Mouse (Mus musculus) MEL-GATA-1-ER (cell line): ENCODE measurements around the gene 1700008O03Rik.

ENCODE experiments used
- DNase-seq: peaks from one replicate; pipeline ENCODE4 v3.0.0-alpha.2; 2012; ENCODE audit warnings: low read depth; ENCODE audit errors: extremely low read depth

1700008O03Rik gene

GRCm38 (mm10) chr7:44344622-44345021 lies 41.0 kb downstream of the 1700008O03Rik start:
- no peak for DNase-seq

- DNase-seq, result no peak
Observed at GRCm38 (mm10) chr7:44343459-44344015, 42.1 kb downstream of the 1700008O03Rik start.

DNA sequence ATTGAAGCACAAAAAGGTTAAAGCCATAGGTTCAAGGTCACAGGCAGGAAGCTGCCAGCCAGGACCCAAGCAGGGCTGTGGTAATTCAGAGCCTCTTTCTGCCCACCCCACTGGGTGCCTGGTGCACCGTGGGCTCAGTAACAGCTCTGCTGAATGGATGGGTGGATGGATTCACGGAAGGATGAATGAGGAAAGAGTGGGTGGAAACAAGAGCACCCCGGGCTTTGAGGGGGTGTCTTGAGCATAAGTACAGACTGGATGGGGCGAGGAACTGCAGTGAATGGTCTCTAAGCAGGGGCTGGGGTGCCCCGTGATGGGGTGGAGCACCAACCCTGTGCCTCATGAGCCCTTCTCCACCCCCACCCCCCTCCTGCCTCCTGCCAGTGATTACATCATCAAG lies 43.9 kb downstream of the 1700008O03Rik start:
- no peak for DNase-seq

DNA sequence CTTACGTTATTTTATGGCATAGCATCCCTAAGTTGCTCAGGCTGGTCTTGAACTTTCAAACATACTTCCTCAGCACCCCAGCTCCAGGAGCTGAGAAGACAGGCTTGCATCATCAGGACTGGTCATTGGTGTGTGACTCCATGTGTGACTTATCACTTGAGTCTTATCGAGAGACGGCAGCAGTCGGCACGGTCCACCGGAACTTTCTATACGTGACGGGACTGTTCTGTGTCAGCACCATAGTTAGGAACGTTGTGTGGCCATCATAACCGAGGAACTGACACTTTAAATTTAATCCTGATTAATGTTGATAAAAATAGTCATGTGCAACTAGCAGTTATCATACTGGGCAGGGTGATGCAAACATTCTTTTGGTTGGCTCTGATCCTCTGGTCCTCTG lies 44.5 kb downstream of the 1700008O03Rik start:
- DNase-seq, result no peak

GRCm38 (mm10) chr7:44340226-44340625 lies 45.4 kb downstream of the 1700008O03Rik start:
- no peak for DNase-seq

DNA sequence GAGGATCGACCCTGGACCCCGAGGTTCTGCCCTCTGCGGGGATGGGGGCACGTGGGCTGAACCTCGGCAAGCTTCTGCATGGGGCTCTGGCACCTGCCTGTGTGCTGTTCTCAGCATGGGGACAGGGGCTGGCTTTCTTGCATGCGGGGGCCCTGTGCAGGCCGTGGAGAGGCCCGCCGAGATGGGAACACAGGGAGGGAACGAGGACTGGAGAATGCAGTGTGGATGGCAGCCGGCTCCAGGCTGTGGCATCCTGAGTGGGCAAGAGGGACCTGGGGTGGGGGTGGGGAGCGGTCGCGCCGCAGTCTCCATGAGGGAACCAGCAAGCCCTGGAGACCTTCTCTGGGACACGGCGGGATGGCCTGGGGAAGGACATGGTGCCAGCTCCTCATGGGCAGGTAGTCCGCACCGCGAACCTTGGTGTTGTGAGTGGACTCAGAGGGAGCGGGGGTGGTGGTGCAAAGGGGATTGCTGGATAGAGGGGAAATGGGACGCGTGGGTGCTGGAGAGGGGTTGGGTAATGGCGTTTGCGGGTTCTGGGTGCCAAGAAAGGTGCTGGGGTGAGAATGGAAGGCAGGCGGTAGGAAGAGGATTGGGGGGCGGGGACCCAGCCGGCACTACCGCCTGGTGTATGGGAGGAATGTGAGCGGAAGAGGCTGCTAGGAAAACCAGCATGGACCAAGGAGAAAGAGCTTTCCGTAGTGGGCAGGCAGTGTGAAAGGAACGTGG lies 48.3 kb downstream of the 1700008O03Rik start:
- no peak for DNase-seq

- no peak for DNase-seq
Observed at GRCm38 (mm10) chr7:44336046-44337021, 49.3 kb downstream of the 1700008O03Rik start.

DNA sequence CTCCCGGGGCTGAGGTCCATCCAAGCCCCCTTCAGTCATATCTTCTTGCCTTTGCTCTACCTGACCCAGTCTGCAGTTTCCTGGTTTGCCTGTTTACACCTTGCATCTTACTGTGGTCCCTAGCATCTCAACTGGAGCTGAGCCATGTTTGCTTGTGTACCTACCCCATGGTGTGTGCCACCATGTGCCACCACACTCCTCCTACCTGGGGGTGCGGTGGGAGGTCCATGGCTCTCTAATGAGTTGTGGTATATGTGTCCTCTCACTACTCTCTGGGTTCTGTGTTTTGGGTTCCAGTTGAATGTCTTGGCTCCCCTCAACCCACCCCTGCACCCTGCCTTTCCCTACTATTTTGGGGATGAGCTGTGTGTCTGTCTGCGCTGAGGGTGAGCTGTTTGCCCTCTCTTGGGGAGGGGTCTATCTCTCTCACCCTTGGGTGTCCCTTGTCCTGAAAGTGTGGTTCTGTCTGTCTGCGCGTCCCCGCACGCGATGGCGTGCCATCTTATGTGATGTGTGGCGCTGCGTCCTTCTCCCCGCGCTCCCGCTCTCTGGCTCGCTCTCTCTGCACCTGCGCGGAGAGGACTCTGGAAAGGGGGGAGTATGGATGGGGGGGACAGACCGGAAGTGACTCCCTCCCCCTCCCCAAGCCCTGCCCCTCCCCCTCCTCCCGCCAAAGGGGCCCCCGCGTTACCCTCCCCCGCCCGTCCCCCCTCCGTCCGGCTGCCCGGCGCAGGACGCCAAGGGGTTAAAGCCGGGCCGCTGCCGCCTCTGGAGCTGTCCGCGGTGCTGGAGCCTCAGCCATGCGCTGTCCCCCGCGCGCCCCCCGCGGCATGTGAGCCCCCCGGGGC lies 50.4 kb downstream of the 1700008O03Rik start:
- DNase-seq, result no peak

GRCm38 (mm10) chr7:44334139-44334538 lies 51.5 kb downstream of the 1700008O03Rik start:
- DNase-seq, result no peak

GRCm38 (mm10) chr7:44332336-44332735 lies 53.3 kb downstream of the 1700008O03Rik start:
- DNase-seq, result no peak

GRCm38 (mm10) chr7:44326614-44327013 lies 59.0 kb downstream of the 1700008O03Rik start:
- no peak for DNase-seq

- no peak for DNase-seq
Observed at GRCm38 (mm10) chr7:44322290-44322689, 63.3 kb downstream of the 1700008O03Rik start.

DNA sequence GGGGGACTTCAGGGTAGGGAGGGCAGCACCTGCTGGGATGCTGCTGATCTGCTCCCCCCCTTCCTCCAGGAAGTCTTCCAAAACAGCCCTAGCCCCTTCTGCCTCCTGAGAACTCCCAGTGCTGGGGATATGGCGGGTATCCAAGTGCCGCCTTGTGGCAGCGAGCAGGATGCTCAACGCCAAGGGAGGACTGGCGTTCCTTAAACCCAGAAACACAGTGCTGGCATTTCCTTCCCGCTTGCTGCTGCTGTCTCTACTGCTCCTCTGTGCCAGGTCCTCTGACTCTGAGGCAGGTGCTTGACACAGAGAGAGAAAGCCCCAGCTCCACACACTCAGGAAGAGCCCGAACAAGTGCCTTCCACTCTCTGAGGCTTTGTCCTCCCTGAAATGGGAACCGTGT lies 64.7 kb downstream of the 1700008O03Rik start:
- DNase-seq, result no peak

GRCm38 (mm10) chr7:44317913-44318312 lies 67.7 kb downstream of the 1700008O03Rik start:
- no peak for DNase-seq

DNA sequence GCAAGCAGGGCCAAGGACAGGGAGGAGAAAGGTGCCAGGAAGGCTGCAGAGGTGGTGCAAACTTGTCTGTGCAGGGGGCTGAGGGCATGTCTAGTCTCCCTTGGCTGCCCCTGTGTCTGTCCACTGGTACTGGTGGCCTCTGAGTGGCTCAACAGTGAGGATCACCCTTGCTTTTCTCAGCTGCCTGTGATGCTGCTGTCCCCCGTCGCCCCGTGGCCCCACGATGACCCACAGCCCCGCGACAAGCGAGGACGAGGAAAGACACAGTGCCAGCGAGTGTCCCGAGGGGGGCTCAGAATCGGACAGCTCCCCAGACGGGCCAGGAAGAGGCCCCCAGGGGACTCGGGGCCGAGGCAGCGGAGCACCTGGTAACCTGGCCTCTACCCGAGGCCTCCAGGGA lies 73.1 kb downstream of the 1700008O03Rik start:
- no peak for DNase-seq

DNA sequence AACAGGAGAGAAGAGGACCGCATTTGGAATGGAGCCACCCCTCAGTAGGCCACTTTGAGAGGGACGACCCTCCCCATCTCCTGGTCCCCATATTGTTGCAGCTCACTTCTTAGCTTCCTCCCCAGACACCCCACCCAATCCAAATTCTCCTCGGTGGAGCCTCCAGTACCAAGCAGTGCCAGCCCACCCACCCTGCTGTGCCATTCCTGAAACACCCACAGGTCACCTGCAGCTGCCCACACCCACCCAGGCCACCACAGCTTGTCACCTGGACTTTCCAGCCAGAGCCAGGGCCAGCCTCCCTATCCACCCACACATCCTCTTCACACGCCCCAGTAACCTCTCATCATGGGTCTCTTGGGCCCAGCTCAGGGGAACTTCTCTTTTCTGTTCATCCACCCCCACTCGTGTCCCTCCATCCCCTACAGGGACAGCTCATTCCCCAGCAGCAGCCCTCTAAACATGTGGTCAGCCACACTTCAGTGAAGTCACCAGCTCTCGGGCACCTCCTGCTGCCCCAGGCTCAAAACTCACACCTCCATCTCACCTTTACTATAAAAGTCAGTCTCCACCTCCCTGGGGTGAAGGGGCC lies 73.8 kb downstream of the 1700008O03Rik start:
- no peak for DNase-seq

- no peak for DNase-seq
Observed at GRCm38 (mm10) chr7:44310878-44311712, 74.5 kb downstream of the 1700008O03Rik start.

DNA sequence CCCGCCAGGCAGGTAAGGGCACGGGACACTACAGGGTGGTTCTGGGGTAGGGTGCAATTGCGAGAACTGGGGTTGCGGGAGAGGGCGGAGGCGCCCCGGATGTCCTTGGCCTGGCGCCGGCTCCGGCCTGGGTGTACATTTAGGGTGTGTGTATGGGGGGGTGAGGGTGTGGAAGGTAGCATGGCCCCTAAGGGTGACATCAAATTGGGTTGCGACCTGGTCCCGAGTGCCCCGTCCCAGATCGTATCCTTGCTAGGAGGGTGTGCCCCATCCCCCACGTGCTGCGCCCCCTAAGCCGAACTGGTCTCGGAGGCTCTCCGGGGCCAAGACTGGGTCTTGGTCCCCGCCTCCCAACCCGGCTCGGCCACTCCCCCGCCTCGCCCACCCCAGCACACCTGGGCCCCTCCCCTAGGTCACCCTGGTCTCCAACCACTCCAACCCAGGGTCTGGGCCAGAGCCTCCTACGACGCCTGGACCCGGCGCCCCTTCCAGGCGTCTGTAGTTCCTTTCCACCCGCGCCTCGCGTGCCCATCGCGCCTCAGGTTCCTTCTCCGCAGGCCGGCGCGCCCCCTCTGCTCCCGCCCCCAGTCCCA lies 75.2 kb downstream of the 1700008O03Rik start:
- no peak for DNase-seq
